Mouse (Mus musculus) thymus, adult 2 months (tissue): Measurements from ENCODE around the gene Rubcnl. TPM values are rescaled to one million over a fixed set of nuclear protein-coding genes. Genes with fewer than 3 reads are reported as not detected.

ENCODE experiments used
- DNase-seq: peaks from one replicate; pipeline ENCODE4 v3.0.0; 2021
- H3K27ac ChIP-seq: fragments of 200-500 bp; 2 replicates; pipeline ENCODE4 v1.5.1; 2012; ENCODE audit warnings: low read length, control low read depth; ENCODE audit not compliant: control insufficient read depth, insufficient read depth
- H3K27me3 ChIP-seq: fragments of 200-500 bp; 2 replicates; pipeline ENCODE4 v1.6.1; 2012; ENCODE audit warnings: mild to moderate bottlenecking, low read length, moderate library complexity, mixed read lengths; ENCODE audit not compliant: control insufficient read depth, insufficient read depth
- H3K36me3 ChIP-seq: fragments of 200-500 bp; 2 replicates; pipeline ENCODE4 v1.6.1; 2012; ENCODE audit warnings: mild to moderate bottlenecking, low read length, moderate library complexity; ENCODE audit not compliant: control insufficient read depth, insufficient read depth
- H3K4me1 ChIP-seq: fragments of 200-500 bp; replicated peaks from 2 replicates; pipeline ENCODE4 v1.6.1; 2012; ENCODE audit warnings: low read length; ENCODE audit not compliant: control insufficient read depth, insufficient read depth
- H3K4me3 ChIP-seq: fragments of 200-500 bp; 2 replicates; pipeline ENCODE4 v1.5.1; 2012; ENCODE audit warnings: mild to moderate bottlenecking, low read length, control low read depth, moderate library complexity; ENCODE audit not compliant: control insufficient read depth, insufficient read depth
- CTCF ChIP-seq: fragments of 200-500 bp; IDR thresholded peaks from 2 replicates; pipeline ENCODE4 v1.5.1; 2012; ENCODE audit warnings: mild to moderate bottlenecking, control low read depth, low read length, moderate library complexity, borderline replicate concordance; ENCODE audit not compliant: control insufficient read depth, poor library complexity, insufficient read depth; ENCODE audit errors: extremely low read depth
- POLR2A ChIP-seq: fragments of 200-500 bp; IDR thresholded peaks from 2 replicates; pipeline ENCODE4 v1.6.1; 2012; ENCODE audit warnings: mild to moderate bottlenecking, low read length, control low read depth, moderate library complexity; ENCODE audit not compliant: control insufficient read depth, poor library complexity, insufficient read depth; ENCODE audit errors: extremely low read depth
- WGBS: fragments of 180-500 bp; shearing (Covaris S2); methylation state at CpG from one replicate; pipeline ENCODE4 v1.1.7; 2018; 5-methylcytosine and 5-hydroxymethylcytosine counted together
- polyA plus RNA-seq: library from polyadenylated mRNA; depleted of rRNA; stranded (reverse); fragments of >200 nt; gene quantifications from 2 replicates; pipeline ENCODE4 v1.2.3, GENCODE M21; 2012; rRNA removed

The Rubcnl gene
- 2.7 and 2.9 TPM in 2 replicates for polyA plus RNA-seq

GRCm38 (mm10) chr14:75015856-75016714 is at the start of gene Rubcnl:
Gene Rubcnl (plus strand): TSS chr14:75016027.
- Histone ChIP-seq H3K27ac (no peak within 1 kb of the TSS), H3K4me3 (peak within 1 kb of the TSS; percentile 66), H3K36me3 (no peaks in the 10 kb centered on the region), H3K27me3 (peaks cover 5% of the 10 kb centered on the region; the same call in 1 of the 2 replicates), H3K4me1 (peaks cover 9% of the 10 kb centered on the region)
- TF ChIP-seq POLR2A (0 out of 2 replicates have a peak, but pooled peaks have one; percentile 34), CTCF (peak; percentile 72; the same call in 1 of the 2 replicates)
- under 1% methylated on average over 49 of the region's 49 CpGs for WGBS
- DNase-seq, result peak; percentile 75

DNA sequence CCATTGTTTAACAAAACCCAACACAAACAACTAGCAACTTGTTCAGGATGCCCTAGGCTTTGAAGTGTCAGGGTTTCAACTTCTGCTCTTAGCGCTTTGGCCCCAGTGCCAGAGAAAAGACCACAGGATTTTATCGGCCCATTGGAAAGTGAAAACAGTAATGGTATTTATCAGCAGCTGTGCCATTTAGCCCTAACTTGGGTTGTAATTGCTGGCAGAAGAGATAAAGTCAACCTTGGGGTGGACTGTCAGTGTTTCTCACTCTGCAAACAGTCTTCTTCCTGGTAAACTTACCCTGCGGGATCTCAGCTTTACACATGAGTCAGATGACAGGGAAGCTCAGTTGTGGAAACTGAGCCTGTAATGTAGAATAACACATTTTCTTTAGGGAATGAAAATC is 43.6 kb upstream of the Rubcnl start:
- DNase-seq, result no peak
- TF ChIP-seq POLR2A, result no peak
- no peak for TF ChIP-seq CTCF
- Histone ChIP-seq H3K4me1 (peaks cover 11% of the 10 kb centered on the region), H3K4me3 (no peak overlapping the region), H3K27me3 (no peaks in the 10 kb centered on the region), H3K27ac (no peak overlapping the region), H3K36me3 (no peaks in the 10 kb centered on the region)
- WGBS, result 75% methylated on average over 3 of the region's 3 CpGs

GRCm38 (mm10) chr14:74972687-74973086 is 43.1 kb upstream of the Rubcnl start:
- DNase-seq, result no peak
- H3K27ac ChIP-seq, result no peak overlapping the region
- no peak overlapping the region for H3K4me3 ChIP-seq
- 76% methylated on average over 5 of the region's 5 CpGs for WGBS
- H3K4me1 ChIP-seq, result peaks cover 11% of the 10 kb centered on the region
- H3K27me3 ChIP-seq, result no peaks in the 10 kb centered on the region
- no peaks in the 10 kb centered on the region for H3K36me3 ChIP-seq
- TF ChIP-seq POLR2A, result no peak
- TF ChIP-seq CTCF, result no peak

DNA sequence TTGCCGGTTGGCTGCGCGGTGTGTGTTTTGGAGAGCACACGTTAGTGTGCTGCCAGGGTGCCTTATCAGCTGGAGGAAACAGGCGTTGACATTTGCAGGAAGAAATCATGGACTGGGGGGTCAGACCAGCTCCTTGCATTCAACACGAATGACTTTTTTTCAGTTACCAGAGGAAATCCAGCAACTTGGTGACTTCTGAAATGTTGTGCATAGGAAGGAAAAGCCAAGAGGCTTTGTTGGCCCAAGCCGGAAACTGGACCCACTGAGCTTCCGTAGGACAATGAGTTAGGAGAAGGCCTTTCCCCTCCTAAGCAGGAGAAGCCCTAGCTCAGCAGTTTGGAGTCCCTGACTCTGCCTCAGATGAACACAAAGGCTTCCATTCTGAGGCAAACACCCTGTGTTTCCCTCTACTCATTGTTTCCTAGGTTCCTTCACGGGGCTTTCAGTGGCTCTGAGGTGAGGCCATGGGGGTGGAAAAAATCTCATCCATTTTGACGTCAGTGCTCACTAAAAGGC is 41.6 kb upstream of the Rubcnl start:
- 68% methylated on average over 10 of the region's 10 CpGs for WGBS

DNA sequence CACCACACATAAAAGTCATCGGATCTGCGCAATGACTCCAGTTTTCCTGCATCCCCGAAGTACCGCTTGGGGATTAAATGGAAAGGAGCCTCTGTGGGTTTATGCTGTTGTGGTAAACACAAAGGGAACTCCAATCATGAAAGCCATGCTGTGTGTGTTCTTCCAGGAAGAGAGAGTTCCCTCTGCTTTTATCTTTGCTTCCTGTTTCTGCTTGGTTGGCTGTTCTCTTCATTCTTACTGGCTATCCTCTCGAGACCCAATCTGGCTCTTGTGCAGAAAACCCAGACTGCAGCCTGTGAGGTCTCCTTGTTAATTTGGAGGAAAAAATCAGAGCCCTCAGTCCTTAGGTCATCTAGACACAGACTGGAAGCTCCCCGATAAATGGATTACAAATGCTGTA is 38.9 kb upstream of the Rubcnl start:
- TF ChIP-seq POLR2A, result no peak
- TF ChIP-seq CTCF, result no peak

More for the DNA sequence above, 41.6 kb upstream of the Rubcnl start:
- H3K4me3 ChIP-seq, result no peak overlapping the region
- H3K4me1 ChIP-seq, result peaks cover 11% of the 10 kb centered on the region
- H3K36me3 ChIP-seq, result no peaks in the 10 kb centered on the region
- H3K27me3 ChIP-seq, result no peaks in the 10 kb centered on the region
- TF ChIP-seq CTCF, result no peak
- DNase-seq, result no peak
- no peak overlapping the region for H3K27ac ChIP-seq

GRCm38 (mm10) chr14:74981016-74981415 is 34.8 kb upstream of the Rubcnl start:
- Histone ChIP-seq H3K4me3 (no peak overlapping the region), H3K36me3 (no peaks in the 10 kb centered on the region), H3K27me3 (no peaks in the 10 kb centered on the region), H3K4me1 (peaks cover 11% of the 10 kb centered on the region), H3K27ac (no peak overlapping the region)
- 98% methylated on average over 3 of the region's 3 CpGs for WGBS
- DNase-seq, result no peak
- TF ChIP-seq CTCF, result no peak
- TF ChIP-seq POLR2A, result no peak

More for the DNA sequence above, 38.9 kb upstream of the Rubcnl start:
- DNase-seq, result no peak
- Histone ChIP-seq H3K4me3 (no peak overlapping the region), H3K27me3 (no peaks in the 10 kb centered on the region), H3K4me1 (peaks cover 11% of the 10 kb centered on the region), H3K36me3 (no peaks in the 10 kb centered on the region), H3K27ac (no peak overlapping the region)
- WGBS, result 35% methylated on average over 6 of the region's 6 CpGs
